Mouse (Mus musculus) brain, adult 2 months (tissue): ENCODE results near the gene Mill2.
A peak's percentile ranks its signal among the peaks of the same experiment; 100 is the strongest.

ENCODE experiments used
- DNase-seq: peaks from one replicate; pipeline ENCODE4 v3.0.0; 2011; ENCODE audit warnings: low read depth, low spot score

The Mill2 gene

GRCm38 (mm10) chr7:18873253-18873652 lies 33.5 kb downstream of the Mill2 start:
- peak; percentile 88 for DNase-seq

- no peak for DNase-seq
Measured at GRCm38 (mm10) chr7:18875372-18875771, 35.6 kb downstream of the Mill2 start.

GRCm38 (mm10) chr7:18878691-18879090 lies 38.9 kb downstream of the Mill2 start:
- DNase-seq, result no peak

- no peak for DNase-seq
Measured at GRCm38 (mm10) chr7:18883991-18884744, 44.4 kb downstream of the Mill2 start.

DNA sequence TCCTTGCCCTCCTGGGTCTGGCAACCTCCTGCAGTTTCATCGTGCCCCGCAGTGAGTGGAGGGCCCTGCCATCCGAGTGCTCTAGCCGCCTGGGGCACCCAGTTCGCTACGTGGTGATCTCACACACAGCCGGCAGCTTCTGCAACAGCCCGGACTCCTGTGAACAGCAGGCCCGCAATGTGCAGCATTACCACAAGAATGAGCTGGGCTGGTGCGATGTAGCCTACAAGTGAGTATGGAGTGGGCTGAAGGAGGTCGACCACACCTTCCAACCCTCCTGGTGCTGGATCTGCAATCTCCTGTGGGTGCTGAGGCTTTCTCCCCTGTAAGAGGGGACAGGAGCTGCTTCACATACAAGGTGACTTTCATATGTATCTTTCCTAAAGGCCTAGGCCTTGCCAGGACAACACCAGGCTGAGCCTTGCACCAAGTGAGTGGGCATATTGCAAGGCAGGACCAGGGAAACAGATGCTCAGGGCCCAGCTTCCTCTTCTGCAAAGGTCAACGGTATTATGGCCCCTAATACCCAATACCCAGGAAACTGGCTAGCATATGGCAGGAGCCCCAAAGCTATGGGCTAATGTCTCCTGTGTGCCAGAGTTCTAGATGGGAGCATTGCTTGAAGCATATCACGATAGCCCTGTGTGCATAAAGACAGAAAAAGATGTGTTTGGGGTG lies 45.1 kb downstream of the Mill2 start:
- no peak for DNase-seq

DNA sequence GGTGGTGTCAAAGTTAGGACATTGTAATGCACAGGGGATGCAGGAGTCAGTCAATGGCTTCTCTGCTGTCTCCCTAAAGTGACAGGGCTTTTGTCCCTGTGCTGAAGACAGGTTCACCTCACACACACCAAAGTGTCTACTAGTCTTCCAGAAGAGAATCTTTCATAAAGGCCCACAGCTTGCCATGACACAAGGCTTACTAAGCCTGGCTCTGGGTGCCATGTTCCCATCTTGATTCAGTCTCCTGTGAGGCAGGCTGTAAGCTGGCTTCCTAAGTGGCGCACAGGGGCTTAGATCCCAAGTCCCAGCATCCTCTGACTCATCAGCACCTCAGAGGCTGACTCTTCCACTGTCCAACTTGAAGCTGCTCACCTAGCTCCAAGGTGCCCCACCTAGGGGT lies 47.2 kb downstream of the Mill2 start:
- no peak for DNase-seq

DNA sequence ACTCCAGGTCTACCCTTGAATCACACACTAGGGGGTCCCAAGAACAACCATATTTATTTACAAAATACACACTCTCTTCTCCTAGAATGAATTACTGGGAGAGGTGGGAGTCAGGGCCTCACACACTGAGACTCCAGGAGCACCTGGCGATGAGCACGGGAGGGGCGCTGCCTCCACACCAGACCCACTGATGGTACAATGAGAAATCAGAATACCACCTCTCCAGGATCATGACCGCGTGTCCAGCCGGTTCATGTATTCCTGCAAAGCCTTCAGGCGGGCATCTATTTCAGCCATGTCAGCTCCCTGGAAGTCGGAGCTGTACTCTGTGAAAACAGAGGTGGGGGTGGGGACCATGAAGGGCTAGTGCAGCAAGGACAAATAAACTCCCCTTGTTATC lies 51.1 kb downstream of the Mill2 start:
- no peak for DNase-seq

DNA sequence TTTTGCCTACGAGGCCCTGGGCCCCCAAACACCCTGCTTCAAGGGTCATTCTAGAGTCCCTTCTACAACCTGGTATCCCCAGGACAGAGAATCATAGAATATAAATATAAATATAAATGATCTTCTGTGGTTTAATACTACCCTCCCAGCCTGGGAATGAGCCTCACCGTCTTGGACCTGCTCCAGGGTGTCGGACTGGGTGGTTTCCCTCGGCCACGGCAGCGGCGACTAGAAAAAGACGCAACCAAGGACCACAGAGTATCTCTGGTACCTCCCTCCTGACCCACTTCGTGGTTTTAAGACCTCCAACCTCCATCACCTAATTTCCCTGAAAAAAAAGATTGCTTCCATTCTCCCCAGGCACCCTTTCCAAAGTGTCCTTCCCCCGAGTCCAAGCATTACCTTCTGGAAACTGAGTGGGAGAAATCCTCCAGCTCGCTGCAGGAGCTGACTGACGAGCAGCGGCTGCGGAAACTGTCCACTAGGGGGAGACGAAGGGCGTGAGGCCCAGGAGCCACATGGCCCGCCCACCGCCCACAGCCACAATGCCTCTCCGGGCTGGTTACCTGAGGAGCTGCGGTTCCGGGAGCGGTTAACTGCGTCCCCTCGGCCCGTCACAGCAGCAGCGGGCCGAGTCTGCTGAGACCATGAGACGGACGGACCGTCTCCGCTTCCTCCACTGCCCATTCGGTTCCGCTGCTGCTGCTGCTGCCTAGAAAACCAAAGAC lies 52.3 kb downstream of the Mill2 start:
- DNase-seq, result peak; percentile 95

DNA sequence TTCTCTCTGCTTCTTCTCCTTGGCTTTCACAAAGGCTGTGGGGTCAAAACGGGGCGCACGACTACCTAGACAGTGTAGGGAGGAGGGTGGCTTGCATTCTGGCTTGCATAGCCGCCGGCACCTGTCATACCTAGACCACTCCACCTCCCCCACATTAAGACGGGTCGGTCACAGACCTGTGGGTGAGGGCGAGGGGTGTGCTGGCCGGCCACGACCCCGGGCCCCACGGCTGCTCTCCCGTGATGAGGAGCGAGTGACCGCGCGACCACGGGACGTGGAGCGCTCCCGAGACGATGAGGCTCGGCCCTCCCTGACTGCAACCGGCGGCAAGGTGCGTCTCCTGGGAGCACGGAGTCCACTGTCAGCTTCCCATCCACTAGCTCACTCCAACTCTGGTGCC lies 53.2 kb downstream of the Mill2 start:
- DNase-seq, result no peak

DNA sequence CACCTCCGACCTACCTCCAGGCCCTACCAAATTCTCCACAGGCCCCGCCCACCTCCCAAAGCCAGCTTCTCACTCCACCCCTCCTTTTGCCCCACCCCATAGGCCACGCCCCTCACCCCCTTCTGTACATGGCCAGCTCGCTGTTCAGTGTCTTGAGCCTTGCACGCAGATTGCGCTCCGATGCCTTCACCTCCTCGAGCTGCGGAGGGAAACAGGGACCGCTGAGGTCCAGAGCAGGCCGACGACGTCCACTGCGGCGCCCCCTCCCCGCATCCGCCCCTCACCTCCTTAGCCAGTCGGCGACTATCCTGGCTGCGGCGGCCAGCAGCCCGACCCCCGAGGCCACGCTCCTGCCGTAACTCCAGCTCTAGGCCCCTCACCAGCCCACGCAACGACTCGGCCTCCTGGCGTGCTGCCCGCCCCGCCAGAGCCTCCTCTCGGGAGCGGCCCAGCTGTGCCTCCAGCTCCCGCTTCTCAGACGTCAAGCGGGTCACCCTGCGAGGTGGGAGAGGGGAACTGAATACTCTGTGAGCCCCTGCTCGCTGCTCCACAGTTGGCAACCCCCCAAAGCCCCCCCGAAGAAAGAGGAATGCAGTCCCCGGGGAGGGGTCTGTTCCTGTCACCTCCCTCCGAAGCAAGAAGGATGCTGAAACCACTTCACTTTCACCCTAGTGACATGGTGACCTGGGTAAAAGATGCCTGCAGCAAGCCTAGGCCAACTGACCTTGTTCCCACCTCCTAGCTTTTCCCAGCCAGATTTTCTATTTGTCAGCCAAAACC lies 54.1 kb downstream of the Mill2 start:
- DNase-seq, result peak; percentile 89

DNA sequence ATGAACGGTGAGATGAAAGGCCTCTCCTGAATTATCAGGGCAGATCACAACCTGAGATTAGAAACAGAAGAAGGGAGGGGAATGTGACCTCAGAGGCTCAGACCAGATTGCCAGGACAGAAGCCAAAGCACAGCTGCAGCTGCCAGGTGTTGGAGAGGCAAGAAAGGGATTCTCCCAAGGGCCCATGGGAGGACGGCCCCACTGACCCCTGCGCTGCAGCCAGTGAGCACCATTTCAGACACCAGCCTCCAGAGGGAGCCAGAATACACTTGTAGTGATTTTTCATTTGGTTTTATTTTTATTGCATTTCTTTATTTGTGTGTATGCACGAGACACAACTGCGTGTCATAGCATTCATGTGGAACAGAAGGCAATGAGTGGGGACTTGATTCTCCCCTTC lies 56.8 kb downstream of the Mill2 start:
- peak; percentile 64 for DNase-seq

DNA sequence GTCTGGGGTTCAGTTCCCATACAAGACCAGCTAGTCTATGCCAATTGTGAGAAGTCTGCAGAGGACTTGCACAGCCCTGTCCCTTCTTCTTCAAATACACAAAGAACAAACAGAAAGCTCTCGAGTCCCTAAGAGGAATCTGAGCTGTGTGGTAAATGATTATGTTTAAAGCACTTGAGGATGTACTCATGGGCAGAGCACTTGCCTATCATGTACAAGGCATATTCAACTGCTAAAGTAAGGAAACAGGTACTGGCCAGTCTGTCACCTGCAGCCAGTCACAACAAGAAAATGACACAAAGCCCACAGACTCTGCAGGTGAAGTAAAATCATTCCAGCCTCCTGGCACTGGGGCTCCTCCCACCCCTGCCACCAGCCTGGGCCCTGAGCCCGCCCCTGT lies 60.7 kb downstream of the Mill2 start:
- DNase-seq, result no peak

GRCm38 (mm10) chr7:18902486-18902885 lies 62.7 kb downstream of the Mill2 start:
- DNase-seq, result no peak

- DNase-seq, result no peak
Measured at GRCm38 (mm10) chr7:18904971-18905370, 65.2 kb downstream of the Mill2 start.

GRCm38 (mm10) chr7:18909797-18910196 lies 70.0 kb downstream of the Mill2 start:
- DNase-seq, result no peak

DNA sequence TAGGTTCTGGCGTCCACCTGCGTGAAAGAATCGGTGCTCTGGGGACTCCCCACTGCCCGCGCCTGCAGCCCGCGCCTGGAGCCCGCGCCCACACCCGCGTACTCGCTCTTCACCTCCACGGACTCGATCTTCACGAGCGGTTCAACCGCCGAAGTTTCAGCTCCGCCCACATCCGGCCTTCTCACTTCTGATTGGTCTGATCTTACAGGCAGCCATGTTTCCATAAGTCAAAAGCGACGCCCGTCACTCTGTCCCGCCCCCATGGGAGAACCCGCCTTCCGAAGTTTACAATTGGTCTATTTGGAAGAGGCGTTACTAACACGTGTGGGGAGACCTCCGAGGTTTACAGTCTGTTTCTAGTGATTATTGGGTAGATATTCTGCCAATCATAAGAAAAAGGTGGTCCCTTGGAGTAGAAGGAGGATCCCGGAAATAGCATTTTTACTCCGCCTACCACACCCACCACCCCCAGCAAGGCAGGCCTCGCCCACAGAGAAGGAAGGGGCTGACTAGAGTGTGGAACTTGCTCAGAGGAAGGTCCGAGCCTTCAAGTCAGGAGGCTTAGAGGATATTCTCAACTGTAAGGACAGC lies 70.6 kb downstream of the Mill2 start, which contains the start of gene Ccdc61:
Gene Ccdc61, minus strand, starts transcription at position 175 of the 591 bp plus-strand sequence.
- DNase-seq, result peak; percentile 99
